Mouse (Mus musculus) kidney, adult 2 months (tissue): Measurements from ENCODE around the gene Nop2. TPM values are rescaled to one million over a fixed set of nuclear protein-coding genes. Genes with fewer than 3 reads are reported as not detected.
A peak's percentile ranks its signal among the peaks of the same experiment; 100 is the strongest.

ENCODE experiments used
- DNase-seq: peaks from one replicate; pipeline ENCODE4 v3.0.0; 2021
- H3K27ac ChIP-seq: fragments of 200-500 bp; 2 replicates; pipeline ENCODE4 v1.5.1; 2012; ENCODE audit warnings: low read depth, low read length, control low read depth, inconsistent platforms; ENCODE audit not compliant: insufficient read depth
- H3K27me3 ChIP-seq: fragments of 200-500 bp; replicated peaks from 2 replicates; pipeline ENCODE4 v1.6.1; 2012; ENCODE audit warnings: mild to moderate bottlenecking, moderate library complexity, low read length, inconsistent platforms; ENCODE audit not compliant: control insufficient read depth, insufficient read depth
- H3K36me3 ChIP-seq: fragments of 200-500 bp; 2 replicates; pipeline ENCODE4 v1.6.1; 2012; ENCODE audit warnings: mild to moderate bottlenecking, moderate library complexity, low read length, inconsistent platforms; ENCODE audit not compliant: control insufficient read depth, insufficient read depth
- H3K4me1 ChIP-seq: fragments of 200-500 bp; 2 replicates; pipeline ENCODE4 v1.6.1; 2011; ENCODE audit warnings: low read length; ENCODE audit not compliant: control insufficient read depth, insufficient read depth
- H3K4me3 ChIP-seq: fragments of 200-500 bp; 2 replicates; pipeline ENCODE4 v1.5.1; 2011; ENCODE audit warnings: mild to moderate bottlenecking, low read depth, low read length, control low read depth; ENCODE audit not compliant: insufficient read depth
- CTCF ChIP-seq: fragments of 200-500 bp; conservative IDR thresholded peaks from 2 replicates; pipeline ENCODE4 v1.5.1; 2011; ENCODE audit warnings: low read depth, mild to moderate bottlenecking, control low read depth, low read length, moderate library complexity, mixed read lengths; ENCODE audit not compliant: insufficient read depth, insufficient read length
- POLR2A ChIP-seq: fragments of 200-500 bp; IDR thresholded peaks from one replicate; pipeline ENCODE4 v1.6.1; 2011; ENCODE audit warnings: low read depth, low read length, control low read depth
- WGBS: fragments of 180-500 bp; shearing (Covaris S2); methylation state at CpG from one replicate; pipeline ENCODE4 v1.1.7; 2018; 5-methylcytosine and 5-hydroxymethylcytosine counted together
- polyA plus RNA-seq: library from polyadenylated mRNA; depleted of rRNA; stranded (reverse); fragments of >200 nt; gene quantifications from 2 replicates; pipeline ENCODE4 v1.2.3, GENCODE M21; 2012

Gene Nop2
- polyA plus RNA-seq, 1 experiment = 16.5 TPM

GRCm38 (mm10) chr6:125166051-125166751 is 34.5 kb downstream of the Nop2 start, which contains the start of gene Gapdh:
Gene Gapdh (minus strand): TSS chr6:125166467.
- H3K27me3 ChIP-seq = no peaks in the 10 kb centered on the region
- WGBS = under 1% methylated on average over 18 of the region's 18 CpGs
- peaks cover 9% of the 10 kb centered on the region; the same call in 1 of the 2 replicates for H3K4me1 ChIP-seq
- TF ChIP-seq POLR2A (no peak), CTCF (no peak)
- peak; percentile 94 for DNase-seq
- peaks cover 5% of the 10 kb centered on the region for H3K36me3 ChIP-seq
- peak within 1 kb of the TSS; percentile 86 for H3K4me3 ChIP-seq
- H3K27ac ChIP-seq = peak within 1 kb of the TSS; percentile 87

GRCm38 (mm10) chr6:125166861-125167650 is 35.3 kb downstream of the Nop2 start:
- peaks cover 5% of the 10 kb centered on the region for H3K36me3 ChIP-seq
- DNase-seq = peak; percentile 38
- peaks cover 9% of the 10 kb centered on the region; the same call in 1 of the 2 replicates for H3K4me1 ChIP-seq
- H3K4me3 ChIP-seq = peak overlapping the region; percentile 66
- H3K27me3 ChIP-seq = no peaks in the 10 kb centered on the region
- WGBS = 36% methylated on average over 10 of the region's 10 CpGs
- peak overlapping the region; percentile 87 for H3K27ac ChIP-seq
- TF ChIP-seq POLR2A (no peak), CTCF (no peak)

GRCm38 (mm10) chr6:125168086-125168485 is 36.4 kb downstream of the Nop2 start:
- DNase-seq = no peak
- H3K4me3 ChIP-seq = no peak overlapping the region
- peaks cover 9% of the 10 kb centered on the region; the same call in 1 of the 2 replicates for H3K4me1 ChIP-seq
- WGBS = 94% methylated on average over 14 of the region's 14 CpGs
- TF ChIP-seq CTCF (no peak), POLR2A (no peak)
- H3K27ac ChIP-seq = no peak overlapping the region
- H3K27me3 ChIP-seq = no peaks in the 10 kb centered on the region
- peaks cover 4% of the 10 kb centered on the region for H3K36me3 ChIP-seq

- H3K27ac ChIP-seq = no peak overlapping the region
- no peaks in the 10 kb centered on the region for H3K27me3 ChIP-seq
- no peak overlapping the region for H3K4me3 ChIP-seq
- TF ChIP-seq POLR2A = no peak
- peak; percentile 51 for TF ChIP-seq CTCF
- no peaks in the 10 kb centered on the region for H3K36me3 ChIP-seq
- peaks cover 9% of the 10 kb centered on the region; the same call in 1 of the 2 replicates for H3K4me1 ChIP-seq
- 73% methylated on average over 6 of the region's 6 CpGs for WGBS
- DNase-seq = peak; percentile 34
Measured at GRCm38 (mm10) chr6:125170194-125170593, 38.5 kb downstream of the Nop2 start.

GRCm38 (mm10) chr6:125172474-125172873 is 40.8 kb downstream of the Nop2 start:
- Histone ChIP-seq H3K27ac (no peak overlapping the region), H3K4me1 (no peaks in the 10 kb centered on the region), H3K27me3 (no peaks in the 10 kb centered on the region), H3K4me3 (no peak overlapping the region), H3K36me3 (no peaks in the 10 kb centered on the region)
- TF ChIP-seq CTCF = no peak
- TF ChIP-seq POLR2A = no peak
- DNase-seq = no peak
- WGBS = 84% methylated on average over 2 of the region's 2 CpGs

GRCm38 (mm10) chr6:125173256-125173655 is 41.5 kb downstream of the Nop2 start:
- DNase-seq = no peak
- H3K36me3 ChIP-seq = no peaks in the 10 kb centered on the region
- WGBS = 94% methylated on average over 7 of the region's 7 CpGs

GRCm38 (mm10) chr6:125175469-125175868 is 43.8 kb downstream of the Nop2 start:
- Histone ChIP-seq H3K4me3 (no peak overlapping the region), H3K4me1 (no peaks in the 10 kb centered on the region), H3K27ac (no peak overlapping the region), H3K27me3 (no peaks in the 10 kb centered on the region), H3K36me3 (no peaks in the 10 kb centered on the region)
- 84% methylated on average over 5 of the region's 5 CpGs for WGBS
- no peak for DNase-seq
- TF ChIP-seq POLR2A (no peak), CTCF (no peak)

More at GRCm38 (mm10) chr6:125173256-125173655, 41.5 kb downstream of the Nop2 start:
- Histone ChIP-seq H3K27ac (no peak overlapping the region), H3K4me3 (no peak overlapping the region), H3K27me3 (no peaks in the 10 kb centered on the region), H3K4me1 (no peaks in the 10 kb centered on the region)
- no peak for TF ChIP-seq POLR2A
- TF ChIP-seq CTCF = no peak
